Mouse (Mus musculus) midbrain, embryonic 11.5 days (tissue): Measurements from ENCODE around the gene Pik3ap1. TPM values are rescaled to one million over a fixed set of nuclear protein-coding genes. Genes with fewer than 3 reads are reported as not detected.

Experiments used
- ATAC-seq: fragments of 200-750 bp; cut with Nextera tagmentation; 2 replicates; pipeline ENCODE4 v1.8.0; 2017; ENCODE audit warnings: moderate TSS enrichment, moderate library complexity; ENCODE audit not compliant: low FRiP score
- DNase-seq: peaks from one replicate; pipeline ENCODE4 v3.0.0; 2015; ENCODE audit warnings: low spot score; ENCODE audit errors: missing footprints
- H3K27ac ChIP-seq: fragments of 300-500 bp; sonication (generic); 2 replicates; pipeline ENCODE4 v1.5.1; 2014; ENCODE audit warnings: low read depth, low read length
- H3K27me3 ChIP-seq: fragments of 300-500 bp; sonication (generic); 2 replicates; pipeline ENCODE4 v1.6.1; 2014; ENCODE audit warnings: mild to moderate bottlenecking, low read length, moderate library complexity, mixed read lengths; ENCODE audit not compliant: control insufficient read depth, insufficient read depth
- H3K36me3 ChIP-seq: fragments of 300-500 bp; sonication (generic); 2 replicates; pipeline ENCODE4 v1.6.1; 2014; ENCODE audit warnings: mild to moderate bottlenecking, low read length, moderate library complexity, mixed read lengths; ENCODE audit not compliant: control insufficient read depth, insufficient read depth
- H3K4me1 ChIP-seq: fragments of 300-500 bp; sonication (generic); 2 replicates; pipeline ENCODE4 v1.6.1; 2014; ENCODE audit warnings: low read length; ENCODE audit not compliant: control insufficient read depth, insufficient read depth
- H3K4me2 ChIP-seq: fragments of 300-500 bp; sonication (generic); 2 replicates; pipeline ENCODE4 v1.6.1; 2014; ENCODE audit warnings: mild to moderate bottlenecking, moderate library complexity
- H3K4me3 ChIP-seq: fragments of 300-500 bp; sonication (generic); 2 replicates; pipeline ENCODE4 v1.5.1; 2014; ENCODE audit warnings: low read depth, low read length
- H3K9ac ChIP-seq: fragments of 300-500 bp; sonication (generic); 2 replicates; pipeline ENCODE4 v1.6.1; 2014; ENCODE audit warnings: low read length
- H3K9me3 ChIP-seq: fragments of 300-500 bp; sonication (generic); 2 replicates; pipeline ENCODE4 v1.6.1; 2016; ENCODE audit warnings: low read length; ENCODE audit not compliant: control insufficient read depth
- WGBS: fragments of 180-500 bp; shearing (Covaris S2); extraction: QIAGEN DNeasy Blood & Tissue Kit; methylation state at CpG from one replicate; pipeline ENCODE4 v1.1.7; 2014; 5-methylcytosine and 5-hydroxymethylcytosine counted together
- polyA plus RNA-seq: library from polyadenylated mRNA; unstranded; fragments of >200 nt; fragmentation: Nextera tagmentation; extraction: Ambion mirVana; gene quantifications from 2 replicates; pipeline ENCODE4 v1.2.1, GENCODE M21; 2014

Gene Pik3ap1
- polyA plus RNA-seq, 1 experiment from 2014 or later, result 3.4 TPM

DNA sequence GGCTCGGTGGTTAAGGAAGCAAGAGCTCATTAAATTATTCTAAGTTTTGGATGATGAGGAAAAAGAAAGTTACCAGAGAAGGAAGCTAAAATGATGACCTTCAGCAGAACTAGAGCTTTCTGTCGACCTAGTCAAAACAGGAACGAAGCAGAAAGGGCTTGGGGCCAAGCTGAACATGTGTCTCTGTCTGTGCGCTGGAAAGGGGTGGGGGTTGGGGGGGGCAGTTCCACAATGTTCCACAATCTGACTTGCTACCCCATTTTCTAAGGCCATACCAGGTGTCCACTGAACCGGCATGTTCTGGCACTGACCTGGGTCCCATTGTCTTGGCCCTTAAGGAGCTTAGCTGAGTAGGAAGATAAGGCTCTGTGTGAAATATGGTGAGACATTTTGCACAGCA is 43.2 kb downstream of the Pik3ap1 start:
- Histone ChIP-seq H3K36me3 (no peaks in the 10 kb centered on the region), H3K27ac (no peak overlapping the region), H3K4me2 (no peak overlapping the region), H3K9me3 (no peaks in the 10 kb centered on the region), H3K27me3 (no peaks in the 10 kb centered on the region), H3K4me3 (no peak overlapping the region), H3K9ac (no peak overlapping the region), H3K4me1 (peaks cover 2% of the 10 kb centered on the region; the same call in 1 of the 2 replicates)
- DNase-seq, result no peak
- WGBS, result 75% methylated on average over 5 of the region's 5 CpGs
- no peak for ATAC-seq

DNA sequence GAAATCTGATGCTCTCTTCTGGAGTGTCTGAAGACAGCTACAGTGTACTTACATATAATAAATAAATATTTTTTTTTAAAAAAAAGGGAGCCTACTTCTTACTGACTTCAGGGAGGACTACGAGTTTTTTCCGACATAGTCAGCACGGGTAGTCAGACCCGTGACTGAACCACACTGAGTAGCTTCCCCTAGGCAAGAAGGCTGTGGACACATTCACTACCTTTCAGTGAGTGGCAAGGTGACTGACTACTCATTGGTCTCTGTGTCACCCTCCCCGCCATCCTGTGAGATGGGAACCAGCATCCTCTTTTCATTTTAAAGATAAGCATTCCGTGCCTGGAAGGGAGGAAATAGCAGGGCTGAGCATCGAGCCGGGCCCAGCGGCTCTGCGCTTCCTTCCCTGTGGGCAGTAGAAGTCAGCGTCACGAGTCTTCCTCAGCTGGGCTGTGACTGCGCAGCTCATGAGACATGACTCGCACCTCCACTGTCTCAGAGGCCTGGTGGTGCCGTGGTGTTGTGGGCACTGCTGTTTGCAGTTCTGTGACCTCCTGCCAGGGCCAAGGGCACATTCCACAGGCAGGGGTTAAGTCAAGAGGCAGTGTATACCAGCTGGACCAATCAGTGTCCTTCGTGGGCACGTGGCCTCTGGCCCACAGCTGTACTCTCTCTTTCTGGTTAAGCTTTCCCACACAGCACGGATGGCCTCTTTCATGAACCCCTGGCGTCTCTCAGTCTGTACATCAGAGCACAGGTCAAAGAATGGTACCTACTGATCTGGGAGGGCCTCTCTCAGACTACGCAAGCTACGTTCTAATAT is 45.7 kb downstream of the Pik3ap1 start:
- WGBS, result 74% methylated on average over 21 of the region's 21 CpGs
- DNase-seq (no peak), ATAC-seq (no peak)
- Histone ChIP-seq H3K9me3 (no peaks in the 10 kb centered on the region), H3K36me3 (no peaks in the 10 kb centered on the region), H3K4me2 (no peak overlapping the region), H3K4me1 (peaks cover 2% of the 10 kb centered on the region; the same call in 1 of the 2 replicates), H3K27ac (no peak overlapping the region), H3K27me3 (no peaks in the 10 kb centered on the region), H3K4me3 (no peak overlapping the region), H3K9ac (no peak overlapping the region)

DNA sequence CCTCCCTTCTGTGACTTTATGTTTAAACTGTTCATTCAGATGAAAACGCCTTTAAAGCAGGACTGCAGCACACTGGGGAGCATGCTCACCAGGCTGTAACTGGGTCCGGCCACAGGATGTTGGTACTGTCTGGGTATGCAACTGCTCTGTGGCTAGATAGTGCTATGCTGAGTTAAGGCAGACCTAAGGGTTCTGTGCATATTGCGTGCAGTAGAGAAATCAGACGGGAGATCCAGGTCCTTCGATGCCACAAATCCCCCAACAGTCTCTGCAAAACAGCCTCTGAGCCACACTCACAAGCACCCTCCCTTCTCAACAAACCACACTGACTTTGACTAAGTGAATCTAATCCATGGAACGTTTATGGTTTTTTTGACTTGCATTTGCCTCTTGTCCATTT is 46.5 kb downstream of the Pik3ap1 start:
- Histone ChIP-seq H3K4me2 (no peak overlapping the region), H3K4me3 (no peak overlapping the region), H3K36me3 (no peaks in the 10 kb centered on the region), H3K9ac (no peak overlapping the region), H3K4me1 (peaks cover 2% of the 10 kb centered on the region; the same call in 1 of the 2 replicates), H3K27me3 (no peaks in the 10 kb centered on the region), H3K9me3 (no peaks in the 10 kb centered on the region), H3K27ac (no peak overlapping the region)
- DNase-seq, result no peak
- WGBS, result 77% methylated on average over 6 of the region's 6 CpGs
- ATAC-seq, result no peak

DNA sequence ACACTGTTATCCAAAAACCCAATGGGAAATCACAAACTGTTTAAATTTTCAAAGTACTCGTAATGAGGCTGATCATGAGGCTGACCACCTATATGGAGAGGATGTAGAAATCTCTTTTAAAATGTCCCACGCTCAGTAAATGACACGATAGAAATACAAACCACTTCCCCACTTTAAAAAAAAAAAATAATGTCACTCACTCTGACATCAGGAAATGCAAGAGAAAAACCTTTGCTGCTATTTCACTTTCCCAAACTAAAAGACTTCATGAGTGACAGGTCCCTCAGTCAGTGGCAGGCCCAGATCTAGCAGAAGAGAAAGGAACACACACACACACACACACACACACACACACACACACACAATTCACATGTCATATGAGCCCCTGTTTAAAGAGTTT is 49.2 kb downstream of the Pik3ap1 start:
- ATAC-seq (no peak), DNase-seq (peak; percentile 26)
- Histone ChIP-seq H3K9me3 (no peaks in the 10 kb centered on the region), H3K9ac (no peak overlapping the region), H3K4me1 (peaks cover 2% of the 10 kb centered on the region; the same call in 1 of the 2 replicates), H3K27me3 (no peaks in the 10 kb centered on the region), H3K4me2 (no peak overlapping the region), H3K4me3 (no peak overlapping the region), H3K36me3 (no peaks in the 10 kb centered on the region), H3K27ac (no peak overlapping the region)
- WGBS, result 90% methylated on average over 3 of the region's 3 CpGs

DNA sequence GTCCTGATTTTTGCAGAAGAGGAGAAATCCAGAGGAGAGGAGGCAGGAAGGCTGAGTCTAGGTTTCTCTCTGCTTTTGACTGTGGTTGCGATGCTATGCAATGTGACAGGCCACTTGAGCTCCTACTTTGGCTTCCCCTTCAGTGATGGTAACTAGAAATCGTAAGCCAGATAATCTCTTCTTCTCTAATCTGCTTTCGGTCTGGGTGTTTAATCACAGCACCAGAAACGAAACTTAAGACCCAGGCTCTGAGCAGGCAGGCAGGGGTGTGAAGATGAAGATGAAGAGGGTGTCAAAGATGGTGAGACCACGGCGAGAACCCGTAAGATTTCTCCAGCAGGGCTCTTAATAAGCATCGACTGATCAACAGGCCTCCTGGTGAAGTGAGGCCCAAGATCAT is 51.9 kb downstream of the Pik3ap1 start:
- no peak for DNase-seq

DNA sequence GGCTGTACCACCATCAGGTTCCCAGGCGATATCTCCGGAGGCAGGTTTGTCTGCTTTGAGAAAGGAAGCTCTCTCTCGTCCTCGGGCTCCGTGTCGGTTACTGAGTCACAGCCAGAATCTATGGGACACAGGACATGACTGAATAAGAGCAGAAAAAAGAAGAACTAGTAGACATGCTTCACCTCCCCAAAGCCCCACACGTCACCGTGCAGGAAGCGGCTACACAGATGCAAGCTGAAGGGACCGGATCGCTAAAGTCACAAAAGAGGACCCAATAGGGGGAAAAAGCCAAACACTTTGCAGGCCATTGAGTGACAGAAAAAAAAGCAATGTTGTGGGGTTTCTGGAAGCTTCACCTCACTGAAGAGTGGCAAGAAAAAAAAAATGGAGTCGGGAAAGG is 52.7 kb downstream of the Pik3ap1 start:
- no peaks in the 10 kb centered on the region for H3K36me3 ChIP-seq
- H3K27me3 ChIP-seq, result no peaks in the 10 kb centered on the region
- H3K9me3 ChIP-seq, result no peaks in the 10 kb centered on the region
- no peak overlapping the region for H3K4me3 ChIP-seq
- no peak for ATAC-seq
- H3K4me1 ChIP-seq, result 0 out of 2 replicates have a peak, but pooled peaks cover 2% of the 10 kb centered on the region
- H3K27ac ChIP-seq, result no peak overlapping the region
- H3K4me2 ChIP-seq, result no peak overlapping the region
- DNase-seq, result no peak
- no peak overlapping the region for H3K9ac ChIP-seq
- 92% methylated on average over 12 of the region's 12 CpGs for WGBS

More for the DNA sequence above, 51.9 kb downstream of the Pik3ap1 start:
- no peaks in the 10 kb centered on the region for H3K9me3 ChIP-seq
- no peak overlapping the region for H3K4me2 ChIP-seq
- H3K9ac ChIP-seq, result no peak overlapping the region
- WGBS, result 82% methylated on average over 8 of the region's 8 CpGs
- H3K27ac ChIP-seq, result no peak overlapping the region
- no peak overlapping the region for H3K4me3 ChIP-seq
- H3K27me3 ChIP-seq, result no peaks in the 10 kb centered on the region
- H3K36me3 ChIP-seq, result no peaks in the 10 kb centered on the region
- 0 out of 2 replicates have a peak, but pooled peaks cover 2% of the 10 kb centered on the region for H3K4me1 ChIP-seq
- ATAC-seq, result no peak

DNA sequence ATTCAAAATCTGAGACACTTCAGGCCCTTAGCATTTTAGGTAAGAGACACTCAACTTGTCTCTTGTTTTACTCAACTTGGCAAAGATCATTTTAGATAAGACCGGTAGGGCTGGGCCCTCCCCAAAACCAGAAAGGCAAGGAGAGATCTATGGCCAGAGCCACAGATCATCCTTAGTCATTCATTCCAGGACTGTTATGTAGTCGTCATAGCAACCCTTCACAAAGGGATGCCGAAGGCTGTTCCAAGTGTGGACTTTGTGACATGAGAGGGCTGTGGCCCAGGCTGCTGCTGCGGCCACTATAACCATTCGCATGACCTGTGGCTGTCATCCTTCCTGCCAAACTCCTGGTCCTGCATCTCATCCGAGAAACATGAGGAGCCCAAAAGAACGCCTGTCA is 54.5 kb downstream of the Pik3ap1 start:
- H3K4me1 ChIP-seq, result 0 out of 2 replicates have a peak, but pooled peaks cover 2% of the 10 kb centered on the region
- no peaks in the 10 kb centered on the region for H3K27me3 ChIP-seq
- DNase-seq, result peak; percentile 75
- ATAC-seq, result peak; percentile 52; the same call in 1 of the 2 replicates
- H3K9me3 ChIP-seq, result no peaks in the 10 kb centered on the region
- H3K9ac ChIP-seq, result no peak overlapping the region
- H3K36me3 ChIP-seq, result no peaks in the 10 kb centered on the region
- no peak overlapping the region for H3K4me3 ChIP-seq
- H3K4me2 ChIP-seq, result no peak overlapping the region
- no peak overlapping the region for H3K27ac ChIP-seq
- WGBS, result 66% methylated on average over 7 of the region's 7 CpGs

DNA sequence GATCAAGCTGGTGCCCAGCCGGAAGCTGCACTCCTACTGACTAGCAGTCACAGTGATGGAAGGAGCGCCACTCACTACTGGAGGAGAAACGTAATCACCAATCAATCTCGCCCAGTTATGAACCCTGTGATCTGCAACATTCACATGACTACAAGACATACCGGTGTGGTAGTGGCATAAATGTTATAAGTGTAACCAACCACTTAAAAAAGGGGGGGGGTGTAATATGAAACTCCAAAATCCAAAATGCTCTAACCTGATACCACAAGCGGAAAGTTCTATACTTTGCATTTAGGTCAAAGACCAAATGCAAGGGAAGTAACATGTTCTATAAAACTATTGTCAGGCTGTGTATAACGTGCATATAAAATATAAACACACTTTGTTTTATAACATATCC is 54.9 kb downstream of the Pik3ap1 start:
- 89% methylated on average over 7 of the region's 7 CpGs for WGBS
- no peaks in the 10 kb centered on the region for H3K9me3 ChIP-seq
- ATAC-seq (no peak), DNase-seq (peak; percentile 60)
- H3K36me3 ChIP-seq, result no peaks in the 10 kb centered on the region
- no peak overlapping the region for H3K27ac ChIP-seq
- no peak overlapping the region for H3K4me2 ChIP-seq
- 0 out of 2 replicates have a peak, but pooled peaks cover 2% of the 10 kb centered on the region for H3K4me1 ChIP-seq
- no peaks in the 10 kb centered on the region for H3K27me3 ChIP-seq
- H3K9ac ChIP-seq, result no peak overlapping the region
- H3K4me3 ChIP-seq, result no peak overlapping the region

DNA sequence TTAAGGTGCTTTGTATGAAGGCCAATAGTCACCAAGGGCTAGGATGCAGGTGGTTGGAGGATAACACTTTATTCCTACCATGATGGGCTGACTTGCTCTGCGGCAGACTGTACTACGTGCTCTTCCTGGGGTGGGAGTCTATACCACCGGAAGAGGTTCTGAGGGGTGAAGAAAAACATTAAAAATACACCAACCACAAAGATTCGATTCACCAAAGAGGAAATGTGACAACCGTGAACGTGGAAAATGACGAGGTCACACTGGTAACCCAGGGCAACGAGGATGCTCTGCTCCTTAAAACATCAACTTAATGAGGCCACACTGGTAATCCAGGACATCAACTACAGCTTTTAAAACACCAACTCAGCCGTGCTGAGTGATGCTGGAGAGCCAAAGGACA is 56.2 kb downstream of the Pik3ap1 start:
- H3K9me3 ChIP-seq, result no peaks in the 10 kb centered on the region

More for the DNA sequence above, 56.2 kb downstream of the Pik3ap1 start:
- ATAC-seq (no peak), DNase-seq (no peak)
- no peaks in the 10 kb centered on the region for H3K27me3 ChIP-seq
- no peak overlapping the region for H3K27ac ChIP-seq
- no peaks in the 10 kb centered on the region for H3K36me3 ChIP-seq
- H3K4me1 ChIP-seq, result 0 out of 2 replicates have a peak, but pooled peaks cover 2% of the 10 kb centered on the region
- no peak overlapping the region for H3K9ac ChIP-seq
- H3K4me3 ChIP-seq, result no peak overlapping the region
- no peak overlapping the region for H3K4me2 ChIP-seq
- 84% methylated on average over 9 of the region's 9 CpGs for WGBS
